Mouse (Mus musculus) CH12.LX (cell line): ENCODE results near the gene Fcer1g. TPM values are rescaled to one million over a fixed set of nuclear protein-coding genes. Genes with fewer than 3 reads are reported as not detected.

Source experiments
- DNase-seq: peaks from one replicate; pipeline ENCODE4 v3.0.0-alpha.2; 2013; ENCODE audit errors: extremely low read depth
- H3K27ac ChIP-seq: 2 replicates; pipeline ENCODE4 v1.5.1; 2012; ENCODE audit warnings: low read depth, mild to moderate bottlenecking, control low read depth, moderate library complexity; ENCODE audit not compliant: insufficient read depth
- H3K27me3 ChIP-seq: replicated peaks from 2 replicates; pipeline ENCODE3; 2012; ENCODE audit warnings: inconsistent platforms
- H3K36me3 ChIP-seq, 2 experiments: replicated peaks in 1 of 2; 2 replicates each; pipeline versions ENCODE3 to v1.6.1; 2012; ENCODE audit warnings: inconsistent platforms in 1 of 2, low read length in 1 of 2, mild to moderate bottlenecking in 1 of 2, mixed read lengths in 1 of 2, moderate library complexity in 1 of 2; ENCODE audit not compliant: control insufficient read depth in 1 of 2, insufficient read depth in 1 of 2
- H3K4me1 ChIP-seq, 2 experiments: 2 replicates each; pipeline ENCODE4 v1.6.1; 2012; ENCODE audit warnings: inconsistent platforms in 1 of 2, moderate library complexity in 1 of 2; ENCODE audit not compliant: insufficient read depth in 2 of 2, control insufficient read depth in 1 of 2
- H3K4me2 ChIP-seq: 2 replicates; pipeline ENCODE4 v1.6.1; 2012; ENCODE audit warnings: low read depth, mild to moderate bottlenecking, control low read depth; ENCODE audit not compliant: poor library complexity, insufficient read depth, severe bottlenecking
- H3K4me3 ChIP-seq, 3 experiments: fragments of 150-350 bp in 1 of 3; sonication (generic) in 1 of 3; replicated peaks in 1 of 3; 2 replicates each; pipeline versions ENCODE3 to v1.5.1; 2011 to 2012; ENCODE audit warnings: low read depth in 2 of 3, low read length in 2 of 3, mild to moderate bottlenecking in 2 of 3, moderate library complexity in 2 of 3, control low read depth in 1 of 3, improper control_type of control experiment in 1 of 3, inconsistent platforms in 1 of 3, mixed read lengths in 1 of 3; ENCODE audit not compliant: poor library complexity in 1 of 3
- H3K79me2 ChIP-seq: replicated peaks from 2 replicates; pipeline ENCODE4 v1.6.1; 2012; ENCODE audit warnings: mild to moderate bottlenecking, moderate library complexity; ENCODE audit not compliant: control insufficient read depth, poor library complexity, insufficient read depth, severe bottlenecking; ENCODE audit errors: extremely low read depth
- H3K9ac ChIP-seq: 2 replicates; pipeline ENCODE4 v1.6.1; 2012; ENCODE audit warnings: low read depth, mild to moderate bottlenecking, control low read depth, moderate library complexity; ENCODE audit not compliant: insufficient read depth
- H3K9me3 ChIP-seq: replicated peaks from 2 replicates; pipeline ENCODE3; 2012; ENCODE audit warnings: low read length, inconsistent platforms, mixed read lengths
- CHD1 ChIP-seq: IDR thresholded peaks from 2 replicates; pipeline ENCODE4 v1.6.1; 2012; ENCODE audit warnings: low read depth, low read length, improper control_type of control experiment, inconsistent platforms
- CHD2 ChIP-seq: IDR thresholded peaks from 2 replicates; pipeline ENCODE4 v1.6.1; 2011; ENCODE audit warnings: low read length, improper control_type of control experiment
- ELF1 ChIP-seq: IDR thresholded peaks from 2 replicates; pipeline ENCODE4 v1.6.1; 2014; ENCODE audit warnings: low read depth, mild to moderate bottlenecking, inconsistent platforms, low read length, improper control_type of control experiment
- EP300 ChIP-seq: IDR thresholded peaks from 2 replicates; pipeline ENCODE4 v1.6.1; 2011; ENCODE audit warnings: low read length, improper control_type of control experiment
- JUN ChIP-seq: IDR thresholded peaks from 2 replicates; pipeline ENCODE4 v1.6.1; 2011; ENCODE audit warnings: low read depth, mild to moderate bottlenecking, low read length, improper control_type of control experiment, moderate library complexity; ENCODE audit not compliant: insufficient read depth
- MXI1 ChIP-seq: IDR thresholded peaks from 2 replicates; pipeline ENCODE4 v1.6.1; 2011; ENCODE audit warnings: mild to moderate bottlenecking, low read depth, low read length, improper control_type of control experiment
- MYC ChIP-seq: IDR thresholded peaks from 2 replicates; pipeline ENCODE4 v1.6.1; 2011; ENCODE audit warnings: low read depth, mild to moderate bottlenecking, improper control_type of control experiment, low read length
- PAX5 ChIP-seq: IDR thresholded peaks from 2 replicates; pipeline ENCODE4 v1.6.1; 2012; ENCODE audit warnings: low read length, inconsistent platforms, mixed read lengths
- SIN3A ChIP-seq: IDR thresholded peaks from 2 replicates; pipeline ENCODE4 v1.6.1; 2012; ENCODE audit warnings: low read length, improper control_type of control experiment, inconsistent platforms
- SMC3 ChIP-seq: IDR thresholded peaks from 2 replicates; pipeline ENCODE4 v1.6.1; 2011; ENCODE audit warnings: low read depth, low read length, improper control_type of control experiment
- TBP ChIP-seq: conservative IDR thresholded peaks from 2 replicates; pipeline ENCODE4 v1.6.1; 2011; ENCODE audit warnings: low read depth, low read length, improper control_type of control experiment
- TCF12 ChIP-seq: IDR thresholded peaks from 2 replicates; pipeline ENCODE4 v1.6.1; 2014; ENCODE audit warnings: low read depth, mild to moderate bottlenecking, inconsistent platforms, low read length, improper control_type of control experiment
- USF2 ChIP-seq: conservative IDR thresholded peaks from 2 replicates; pipeline ENCODE4 v1.6.1; 2011; ENCODE audit warnings: low read depth, low read length, improper control_type of control experiment
- dilution Hi-C: fragments of 300-500 bp; cut with MboI; formaldehyde crosslinking; loops from 2 replicates; pipeline ENCODE4 v1.14.3; 2020; ENCODE audit warnings: low sequenced_read_pairs; ENCODE audit not compliant: extremely low pct_unique_long_range_greater_than_20kb, extremely low pct_ligation_motif_present
- in situ Hi-C: fragments of 300-500 bp; cut with MboI; formaldehyde crosslinking; loops from 3 replicates; pipeline ENCODE4 v1.14.3; 2019; ENCODE audit warnings: low sequenced_read_pairs, low pct_ligation_motif_present, low pct_unique_long_range_greater_than_20kb, mixed read lengths
- polyA plus RNA-seq: library from polyadenylated mRNA; unstranded; fragments of >175 nt; gene quantifications from 2 replicates; pipeline ENCODE4 v1.2.1, GENCODE M21; 2012; ENCODE audit warnings: low read depth; ENCODE audit not compliant: insufficient read length
- total RNA-seq, 2 experiments: library from RNA; depleted of rRNA; stranded (reverse); fragments of 300-350 nt in 1 of 2; fragments of >200 nt in 1 of 2; gene quantifications; 2 replicates each; pipeline ENCODE4 v1.2.3; 2012 to 2014

The Fcer1g gene
- total and polyA plus RNA-seq, 3 experiments, result 10.1 to 51.2 (median 31.3) TPM

- H3K36me3 ChIP-seq, result peaks cover 57 to 79% of the 10 kb centered on the region in 2 experiments
Measured at GRCm38 (mm10) chr1:171275144-171275734, 41.1 kb upstream of the Fcer1g start.

GRCm38 (mm10) chr1:171274171-171274570 lies 40.0 kb upstream of the Fcer1g start:
- H3K9me3 ChIP-seq, result no peaks in the 10 kb centered on the region
- TF ChIP-seq CHD1, result no peak
- no peak for TF ChIP-seq SMC3
- no peak for TF ChIP-seq JUN
- TF ChIP-seq TBP, result no peak
- TF ChIP-seq EP300, result no peak
- no peak for TF ChIP-seq SIN3A
- no peak for TF ChIP-seq USF2
- TF ChIP-seq MXI1, result no peak
- dilution Hi-C loops, result no loop called here
- in situ Hi-C loops, result no loop called here
- H3K27me3 ChIP-seq, result no peaks in the 10 kb centered on the region
- H3K36me3 ChIP-seq, result peaks cover 57 to 75% of the 10 kb centered on the region in 2 experiments
- no peaks in the 10 kb centered on the region for H3K79me2 ChIP-seq
- H3K4me3 ChIP-seq, result no peak overlapping the region
- no peak overlapping the region for H3K4me2 ChIP-seq
- no peak overlapping the region for H3K27ac ChIP-seq
- H3K9ac ChIP-seq, result no peak overlapping the region
- peaks cover 0 to 26% of the 10 kb centered on the region in 2 experiments; a peak in 2 of 4 replicates for H3K4me1 ChIP-seq
- no peak for DNase-seq

More at GRCm38 (mm10) chr1:171275144-171275734, 41.1 kb upstream of the Fcer1g start:
- in situ Hi-C loops, result no loop called here
- Histone ChIP-seq H3K9me3 (no peaks in the 10 kb centered on the region), H3K79me2 (no peaks in the 10 kb centered on the region), H3K4me1 (peaks cover 0 to 30% of the 10 kb centered on the region in 2 experiments; a peak in 2 of 4 replicates), H3K27me3 (no peaks in the 10 kb centered on the region), H3K4me2 (no peak overlapping the region), H3K4me3 (no peak overlapping the region), H3K9ac (no peak overlapping the region), H3K27ac (no peak overlapping the region)
- DNase-seq, result no peak
- TF ChIP-seq SMC3, result no peak
- TF ChIP-seq SIN3A, result no peak
- no peak for TF ChIP-seq TCF12
- no peak for TF ChIP-seq ELF1
- no peak for TF ChIP-seq PAX5
- no peak for TF ChIP-seq CHD2
- TF ChIP-seq MYC, result no peak
- no peak for TF ChIP-seq CHD1
- TF ChIP-seq, all 38 proteins: peak for 0
- dilution Hi-C loops, result no loop called here

- dilution Hi-C loops, result no loop called here
- H3K79me2 ChIP-seq, result no peaks in the 10 kb centered on the region
Measured at GRCm38 (mm10) chr1:171272086-171272485, 37.9 kb upstream of the Fcer1g start.

More at GRCm38 (mm10) chr1:171272086-171272485, 37.9 kb upstream of the Fcer1g start:
- Histone ChIP-seq H3K27ac (no peak overlapping the region), H3K9me3 (no peaks in the 10 kb centered on the region), H3K4me2 (no peak overlapping the region), H3K9ac (no peak overlapping the region), H3K36me3 (peaks cover 44 to 54% of the 10 kb centered on the region in 2 experiments), H3K27me3 (no peaks in the 10 kb centered on the region), H3K4me1 (peaks cover 0 to 26% of the 10 kb centered on the region in 2 experiments; a peak in 2 of 4 replicates), H3K4me3 (no peak overlapping the region)
- in situ Hi-C loops, result no loop called here
- TF ChIP-seq MXI1, result no peak
- DNase-seq, result no peak
